In the genomic region with DNA sequence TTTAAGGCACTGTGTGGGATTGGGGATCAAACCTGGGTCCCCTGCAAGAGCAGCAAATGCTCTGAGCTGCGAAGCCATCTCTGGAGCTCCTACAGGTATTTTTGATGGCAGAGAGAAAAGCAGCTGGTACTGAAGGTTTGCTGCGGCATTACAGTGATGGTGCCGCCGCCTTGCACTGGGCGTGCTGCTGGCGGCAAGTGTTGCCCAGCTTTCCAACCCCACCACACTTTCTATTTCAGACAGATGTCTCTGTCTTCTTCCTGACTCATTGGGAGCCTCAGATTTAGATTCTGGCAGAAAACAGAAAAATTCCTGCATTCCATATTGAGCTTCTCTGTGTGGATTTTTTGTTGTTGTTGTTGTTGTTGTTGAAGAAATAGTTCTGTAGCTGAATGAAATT, we compare ENCODE assay signal across 18 mouse cellular contexts.
DNase-seq lines count a peak whose midpoint lies in the region.
"Had no signal": no experiment of that assay in that cellular context is flagged by ENCODE, and none has a peak within 500 bp of the region (broad histone marks: within the 10 kb centered on the region; RNA-seq: fewer than 3 reads in every experiment).

No protein-coding gene starts in this region.

- DNase-seq in frontal cortex, postnatal 36 days (ENCODE audit: low spot score in 2 of 2) = peak; percentile 17 to 31
- DNase-seq in frontal cortex, postnatal 14 days (ENCODE audit: low spot score in 2 of 2) = no peak
- peak; percentile 25 for DNase-seq in right cerebral cortex, adult 18-20 months
- DNase-seq in right cerebral cortex, postnatal 14 days = no peak
- peak; percentile 26 for DNase-seq in right cerebral cortex, postnatal 25 days
- no peak for DNase-seq in kidney, postnatal 36 days
- DNase-seq: adrenal gland, postnatal 10 days; adrenal gland, postnatal 36 days; B cell, adult 2 months; cerebellum, adult 11 months; cerebellum, adult 2 months; cerebellum, adult 9-11 months; cerebellum, postnatal 25 days; forebrain, postnatal 0 days; gastrocnemius, postnatal 25 days; heart, adult 18-20 months; heart, postnatal 14 days; heart, postnatal 4 days had no signal

Comparison
In these comparisons a context has a peak if more than half of its experiments do, and no peak if none do; other contexts are left out.
1. DNase-seq: peak in frontal cortex, postnatal 36 days (2 of 2), right cerebral cortex, adult 18-20 months (single experiment) and right cerebral cortex, postnatal 25 days (single experiment); none in frontal cortex, postnatal 14 days (0 of 2), right cerebral cortex, postnatal 14 days (single experiment) and kidney, postnatal 36 days (0 of 2).